Mouse (Mus musculus) heart, embryonic 13.5 days (tissue): ENCODE measurements around the gene Fam160a1. TPM values are rescaled to one million over a fixed set of nuclear protein-coding genes. Genes with fewer than 3 reads are reported as not detected.

Source experiments
- ATAC-seq: fragments of 200-750 bp; cut with Nextera tagmentation; 2 replicates; pipeline ENCODE4 v1.8.0; 2017; ENCODE audit warnings: moderate TSS enrichment; ENCODE audit not compliant: insufficient number of reproducible peaks, low FRiP score, low TSS enrichment; ENCODE audit errors: extremely low read depth
- H3K27ac ChIP-seq: fragments of 300-500 bp; sonication (generic); replicated peaks from 2 replicates; pipeline ENCODE4 v1.5.1; 2015; ENCODE audit warnings: moderate library complexity, mild to moderate bottlenecking, inconsistent platforms
- H3K27me3 ChIP-seq: fragments of 300-500 bp; sonication (generic); replicated peaks from 2 replicates; pipeline ENCODE4 v1.6.1; 2015; ENCODE audit warnings: mild to moderate bottlenecking, inconsistent platforms
- H3K36me3 ChIP-seq: fragments of 300-500 bp; sonication (generic); 2 replicates; pipeline ENCODE4 v1.6.1; 2015; ENCODE audit warnings: mild to moderate bottlenecking, inconsistent platforms
- H3K4me1 ChIP-seq: fragments of 300-500 bp; sonication (generic); 2 replicates; pipeline ENCODE4 v1.6.1; 2015; ENCODE audit warnings: inconsistent platforms
- H3K4me2 ChIP-seq: fragments of 300-500 bp; sonication (generic); 2 replicates; pipeline ENCODE4 v1.6.1; 2015; ENCODE audit warnings: inconsistent platforms, mild to moderate bottlenecking, moderate library complexity
- H3K4me3 ChIP-seq: fragments of 300-500 bp; sonication (generic); 2 replicates; pipeline ENCODE4 v1.5.1; 2015; ENCODE audit warnings: moderate library complexity, mild to moderate bottlenecking, inconsistent platforms
- H3K9ac ChIP-seq: fragments of 300-500 bp; sonication (generic); 2 replicates; pipeline ENCODE4 v1.6.1; 2015; ENCODE audit warnings: inconsistent platforms, mild to moderate bottlenecking, moderate library complexity
- H3K9me3 ChIP-seq: fragments of 300-500 bp; sonication (generic); 2 replicates; pipeline ENCODE4 v1.6.1; 2016; ENCODE audit warnings: inconsistent platforms
- WGBS: fragments of 180-500 bp; shearing (Covaris S2); methylation state at CpG from one replicate; pipeline ENCODE4 v1.1.7; 2015; ENCODE audit warnings: mixed read lengths; 5-methylcytosine and 5-hydroxymethylcytosine counted together
- polyA plus RNA-seq: library from polyadenylated mRNA; unstranded; fragments of >200 nt; fragmentation: Nextera tagmentation; extraction: Ambion mirVana; gene quantifications from 2 replicates; pipeline ENCODE4 v1.2.1, GENCODE M21; 2015

Gene Fam160a1
- polyA plus RNA-seq, 1 experiment from 2014 or later: 3.5 TPM

DNA sequence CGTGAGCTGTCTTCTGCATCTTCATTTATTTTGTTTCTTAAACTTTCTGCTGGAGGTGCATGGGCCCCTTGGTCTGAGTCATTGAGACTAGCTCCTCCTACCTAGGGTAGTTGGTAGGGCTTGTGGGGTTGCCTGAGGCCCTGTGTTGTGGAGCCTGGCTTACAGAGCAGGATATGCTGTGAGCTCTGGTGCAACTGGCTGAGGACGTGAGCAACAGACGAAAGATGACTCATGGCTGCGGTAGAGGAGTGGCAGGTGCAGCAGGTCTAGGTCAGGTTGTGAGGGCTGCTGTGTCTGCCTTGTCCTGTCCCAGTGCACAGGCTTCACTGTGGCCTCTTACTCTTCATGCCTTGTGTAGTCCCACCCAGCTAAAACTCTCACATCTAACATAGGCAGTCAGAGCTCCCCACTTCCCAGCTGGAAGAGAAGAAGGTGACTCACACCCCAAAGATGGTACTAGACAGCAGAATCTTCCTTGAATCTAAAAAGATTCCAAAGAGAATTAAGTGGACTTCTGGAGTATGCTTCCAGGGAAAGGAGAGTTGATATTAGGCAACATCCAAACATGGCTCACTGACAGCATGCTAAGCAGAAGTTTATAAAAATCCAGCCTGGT is 187.1 kb downstream of the Fam160a1 start:
- no peak for ATAC-seq

DNA sequence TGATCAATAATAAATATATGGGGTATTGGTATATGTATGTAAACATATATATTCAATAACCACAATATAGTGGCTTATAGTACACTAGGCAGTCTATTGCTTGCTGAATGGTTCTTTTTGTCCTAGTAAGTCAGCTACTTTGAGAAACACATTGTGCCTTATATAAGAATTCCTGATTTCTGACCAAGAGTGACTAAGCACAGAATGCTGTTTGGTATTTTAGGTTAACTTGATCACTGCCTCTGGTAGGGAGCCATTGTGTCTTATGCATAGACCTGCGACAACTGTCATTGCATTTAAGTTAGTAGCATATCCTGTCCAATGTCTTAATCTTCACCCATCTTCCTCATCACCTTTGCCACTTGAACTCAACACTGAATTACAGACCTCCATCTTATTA is 197.3 kb downstream of the Fam160a1 start:
- no peak overlapping the region for H3K4me3 ChIP-seq
- H3K9me3 ChIP-seq: no peaks in the 10 kb centered on the region
- H3K27me3 ChIP-seq: no peaks in the 10 kb centered on the region
- no peak overlapping the region for H3K4me2 ChIP-seq
- H3K27ac ChIP-seq: no peak overlapping the region
- WGBS: 79% methylated on average over 1 of the region's 1 CpGs
- H3K9ac ChIP-seq: no peak overlapping the region
- no peaks in the 10 kb centered on the region for H3K4me1 ChIP-seq
- H3K36me3 ChIP-seq: peaks cover 37% of the 10 kb centered on the region
- ATAC-seq: no peak

More for the DNA sequence above, 187.1 kb downstream of the Fam160a1 start:
- Histone ChIP-seq H3K27me3 (no peaks in the 10 kb centered on the region), H3K4me2 (no peak overlapping the region), H3K36me3 (peaks cover 4% of the 10 kb centered on the region), H3K4me3 (no peak overlapping the region), H3K9ac (no peak overlapping the region), H3K4me1 (peaks cover 12% of the 10 kb centered on the region), H3K27ac (no peak overlapping the region), H3K9me3 (no peaks in the 10 kb centered on the region)
- WGBS: 91% methylated on average over 4 of the region's 4 CpGs

DNA sequence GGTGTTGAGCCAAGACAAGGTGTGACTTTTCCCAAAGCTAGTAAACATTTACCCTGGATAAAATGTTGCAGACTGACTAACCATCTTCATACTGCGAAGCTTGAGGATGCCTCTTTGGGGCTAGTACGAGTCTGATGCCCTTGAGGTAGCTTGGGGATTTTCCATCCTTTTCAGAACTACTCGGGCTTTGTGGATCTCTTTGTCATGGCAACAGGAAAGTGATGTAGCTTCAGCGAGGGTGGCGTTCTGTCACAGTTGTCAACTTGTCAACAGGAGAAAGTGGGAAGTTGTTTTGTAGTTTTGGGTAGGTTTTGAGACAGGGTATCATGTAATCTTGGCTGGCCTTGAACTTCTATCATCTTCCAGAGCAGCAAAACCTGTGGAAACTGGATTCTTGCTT is 197.7 kb downstream of the Fam160a1 start:
- H3K4me2 ChIP-seq: no peak overlapping the region
- no peak for ATAC-seq
- 76% methylated on average over 5 of the region's 5 CpGs for WGBS

DNA sequence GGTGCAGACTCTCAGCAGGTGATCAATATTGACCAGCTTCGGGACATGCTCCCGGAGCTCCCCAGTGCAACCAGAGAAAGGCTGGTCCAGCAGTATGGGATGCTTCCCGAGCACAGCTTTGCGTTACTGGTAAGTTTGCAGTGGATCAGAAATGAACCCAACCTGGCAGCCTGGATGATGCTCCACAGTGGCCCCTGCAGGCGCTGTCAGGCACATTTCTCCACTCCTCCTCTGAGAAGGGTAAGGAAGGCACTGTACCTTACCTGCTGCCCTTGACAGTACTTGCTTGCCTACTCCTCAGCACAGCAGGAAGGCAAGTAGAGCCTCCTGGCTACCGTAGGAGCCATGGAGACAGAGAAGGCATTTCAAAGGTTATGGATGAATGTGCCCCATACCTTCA is 198.2 kb downstream of the Fam160a1 start:
- WGBS: 71% methylated on average over 6 of the region's 6 CpGs
- Histone ChIP-seq H3K27me3 (no peaks in the 10 kb centered on the region), H3K9me3 (no peaks in the 10 kb centered on the region), H3K36me3 (peaks cover 37% of the 10 kb centered on the region), H3K4me1 (no peaks in the 10 kb centered on the region), H3K4me2 (no peak overlapping the region), H3K4me3 (no peak overlapping the region), H3K27ac (no peak overlapping the region), H3K9ac (no peak overlapping the region)
- ATAC-seq: no peak

More for the DNA sequence above, 197.7 kb downstream of the Fam160a1 start:
- Histone ChIP-seq H3K27ac (no peak overlapping the region), H3K9me3 (no peaks in the 10 kb centered on the region), H3K4me3 (no peak overlapping the region), H3K27me3 (no peaks in the 10 kb centered on the region), H3K4me1 (no peaks in the 10 kb centered on the region), H3K36me3 (peaks cover 37% of the 10 kb centered on the region), H3K9ac (no peak overlapping the region)

DNA sequence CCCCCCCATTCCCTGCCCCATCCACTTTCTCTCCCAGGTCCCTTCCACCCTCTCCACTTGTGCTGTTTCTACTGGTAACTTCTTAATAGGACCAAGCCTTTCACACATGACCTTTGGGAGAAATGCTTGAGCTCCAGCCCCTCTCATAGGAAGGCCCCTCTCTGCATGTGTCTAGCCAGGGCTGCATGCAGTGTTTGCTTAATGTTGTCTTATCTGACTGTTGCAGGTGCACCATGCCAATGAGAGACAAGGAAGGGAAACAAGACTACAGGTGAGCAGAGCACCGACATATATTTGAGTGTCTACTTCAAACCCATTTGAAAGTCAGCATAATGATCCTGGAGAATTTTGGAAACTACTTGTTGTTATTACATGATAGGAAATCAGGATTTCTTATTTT is 200.7 kb downstream of the Fam160a1 start:
- Histone ChIP-seq H3K4me2 (no peak overlapping the region), H3K9me3 (no peaks in the 10 kb centered on the region), H3K4me3 (no peak overlapping the region), H3K36me3 (peaks cover 36% of the 10 kb centered on the region), H3K9ac (no peak overlapping the region), H3K4me1 (peaks cover 11% of the 10 kb centered on the region), H3K27me3 (no peaks in the 10 kb centered on the region), H3K27ac (no peak overlapping the region)
- no peak for ATAC-seq
- 85% methylated on average over 1 of the region's 1 CpGs for WGBS

Other genes starting within 250 kb of the Fam160a1 start
- 35.0 and 35.1 TPM in 2 replicates for gene Gatb, start 243.2 kb downstream of the Fam160a1 start, polyA plus RNA-seq
- 0.80 and 1.4 TPM in 2 replicates for gene Glt28d2, start 70.2 kb upstream of the Fam160a1 start, polyA plus RNA-seq
- gene Gm37240, start 70.2 kb upstream of the Fam160a1 start, polyA plus RNA-seq: 7.2 and 7.5 TPM in 2 replicates
- 10.3 and 10.9 TPM in 2 replicates for gene Sh3d19, start 153.8 kb upstream of the Fam160a1 start, polyA plus RNA-seq
- gene Prss48, start 185.2 kb upstream of the Fam160a1 start, polyA plus RNA-seq: not detected in 2 replicates